Mouse (Mus musculus): ENCODE measurements around the gene Zfp689.

- TF ChIP-seq CTCF (IDR thresholded peaks at IDR 0.05; ENCODE audit: low read depth, low read length) (no peak), POLR2A (IDR thresholded peaks at IDR 0.05; ENCODE audit: borderline replicate concordance, low read depth, low read length) (no peak)
Observed at GRCm38 (mm10) chr7:127470011-127470715, 21.2 kb upstream of the Zfp689 start.
